Mouse (Mus musculus): ENCODE results near the gene Gm8068.
"Not testable (repeated sequence)": the region's sequence is repeated elsewhere in the genome, so short reads cannot be mapped to it uniquely, and the experiment has no call there.

Gene Gm8068

GRCm38 (mm10) chr14:41701785-41702184 lies at the start of gene Gm8068:
Gm8068 (minus strand) TSS chr14:41701885.
- not testable (repeated sequence) for DNase-seq (ENCODE audit: low spot score)

- not testable (repeated sequence) for DNase-seq (ENCODE audit: low spot score)
Observed at GRCm38 (mm10) chr14:41750514-41750913, 48.8 kb upstream of the Gm8068 start, which contains the start of gene Gm7929. Gm7929 (minus strand) TSS chr14:41750614.

GRCm38 (mm10) chr14:41723437-41723836 lies 21.8 kb upstream of the Gm8068 start:
- DNase-seq (ENCODE audit: low spot score): not testable (repeated sequence)

- DNase-seq (ENCODE audit: low spot score): not testable (repeated sequence)
Observed at GRCm38 (mm10) chr14:41717180-41717579, 15.5 kb upstream of the Gm8068 start.

- DNase-seq (ENCODE audit: low spot score): not testable (repeated sequence)
Observed at GRCm38 (mm10) chr14:41648176-41648575, 53.5 kb downstream of the Gm8068 start.

All from ovary, postnatal 14 days (tissue).